Mouse (Mus musculus) limb, embryonic 15.5 days (tissue): Measurements from ENCODE around the gene Ntn5. TPM values are rescaled to one million over a fixed set of nuclear protein-coding genes. Genes with fewer than 3 reads are reported as not detected.

Experiments used
- ATAC-seq: fragments of 200-750 bp; cut with Nextera tagmentation; 2 replicates; pipeline ENCODE4 v1.8.0; 2017; ENCODE audit warnings: low read depth, moderate TSS enrichment; ENCODE audit not compliant: insufficient number of reproducible peaks, low FRiP score, low TSS enrichment
- H3K27ac ChIP-seq: fragments of 300-500 bp; sonication (generic); 2 replicates; pipeline ENCODE4 v1.5.1; 2015; ENCODE audit warnings: moderate library complexity, mild to moderate bottlenecking, inconsistent platforms
- H3K27me3 ChIP-seq: fragments of 300-500 bp; sonication (generic); 2 replicates; pipeline ENCODE4 v1.6.1; 2015; ENCODE audit warnings: inconsistent platforms
- H3K36me3 ChIP-seq: fragments of 300-500 bp; sonication (generic); 2 replicates; pipeline ENCODE4 v1.6.1; 2015; ENCODE audit warnings: inconsistent platforms
- H3K4me1 ChIP-seq: fragments of 300-500 bp; sonication (generic); 2 replicates; pipeline ENCODE4 v1.6.1; 2015; ENCODE audit warnings: inconsistent platforms
- H3K4me2 ChIP-seq: fragments of 300-500 bp; sonication (generic); 2 replicates; pipeline ENCODE4 v1.6.1; 2015; ENCODE audit warnings: mild to moderate bottlenecking, inconsistent platforms
- H3K4me3 ChIP-seq: fragments of 300-500 bp; sonication (generic); 2 replicates; pipeline ENCODE4 v1.5.1; 2015; ENCODE audit warnings: mild to moderate bottlenecking, inconsistent platforms
- H3K9ac ChIP-seq: fragments of 300-500 bp; sonication (generic); 2 replicates; pipeline ENCODE4 v1.6.1; 2015; ENCODE audit warnings: inconsistent platforms
- H3K9me3 ChIP-seq: fragments of 300-500 bp; sonication (generic); 2 replicates; pipeline ENCODE4 v1.6.1; 2016; ENCODE audit warnings: inconsistent platforms
- WGBS: fragments of 180-500 bp; shearing (Covaris S2); methylation state at CpG from one replicate; pipeline ENCODE4 v1.1.7; 2015; 5-methylcytosine and 5-hydroxymethylcytosine counted together
- polyA plus RNA-seq: library from polyadenylated mRNA; unstranded; fragments of >200 nt; fragmentation: Nextera tagmentation; extraction: Ambion mirVana; gene quantifications from 2 replicates; pipeline ENCODE4 v1.2.1, GENCODE M21; 2015

Gene Ntn5
- polyA plus RNA-seq, 1 experiment from 2014 or later = 0.50 TPM

GRCm38 (mm10) chr7:45725151-45725550 lies 41.3 kb downstream of the Ntn5 start:
- peaks cover 8% of the 10 kb centered on the region; the same call in 1 of the 2 replicates for H3K4me1 ChIP-seq
- WGBS = 96% methylated on average over 9 of the region's 9 CpGs
- no peaks in the 10 kb centered on the region for H3K27me3 ChIP-seq
- no peak overlapping the region for H3K9ac ChIP-seq
- peaks cover 76% of the 10 kb centered on the region for H3K36me3 ChIP-seq
- H3K27ac ChIP-seq = no peak overlapping the region
- H3K4me3 ChIP-seq = no peak overlapping the region
- H3K9me3 ChIP-seq = no peaks in the 10 kb centered on the region
- H3K4me2 ChIP-seq = no peak overlapping the region
- ATAC-seq = no peak

DNA sequence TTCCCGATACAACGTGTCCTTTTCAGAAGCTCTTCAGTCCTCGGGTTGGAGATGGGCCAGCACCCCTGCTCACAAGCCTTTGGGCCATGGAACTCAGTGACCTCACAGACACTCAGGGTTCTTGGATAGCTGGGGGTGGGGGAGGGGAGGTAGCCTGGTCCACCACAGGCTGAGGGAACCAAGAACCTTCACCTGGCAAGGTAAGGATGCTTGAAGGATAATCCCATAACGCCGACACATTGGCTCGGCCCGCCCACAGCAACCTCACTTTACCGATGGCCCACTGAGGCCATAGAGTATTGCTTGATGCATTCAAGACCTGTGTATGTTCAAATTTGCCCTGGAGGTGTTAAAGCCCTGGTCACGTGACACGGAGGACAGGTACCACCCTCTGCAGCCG lies 41.9 kb downstream of the Ntn5 start, which contains the start of gene Spaca4:
Spaca4 (minus strand) TSS at position 101 of the 400 bp plus-strand sequence.
- ATAC-seq = no peak
- Histone ChIP-seq H3K27me3 (no peaks in the 10 kb centered on the region), H3K36me3 (peaks cover 70% of the 10 kb centered on the region), H3K9ac (no peak within 1 kb of the TSS), H3K4me2 (no peak within 1 kb of the TSS), H3K4me1 (peaks cover 10% of the 10 kb centered on the region), H3K9me3 (no peaks in the 10 kb centered on the region), H3K27ac (no peak within 1 kb of the TSS), H3K4me3 (no peak within 1 kb of the TSS)
- 90% methylated on average over 11 of the region's 11 CpGs for WGBS

DNA sequence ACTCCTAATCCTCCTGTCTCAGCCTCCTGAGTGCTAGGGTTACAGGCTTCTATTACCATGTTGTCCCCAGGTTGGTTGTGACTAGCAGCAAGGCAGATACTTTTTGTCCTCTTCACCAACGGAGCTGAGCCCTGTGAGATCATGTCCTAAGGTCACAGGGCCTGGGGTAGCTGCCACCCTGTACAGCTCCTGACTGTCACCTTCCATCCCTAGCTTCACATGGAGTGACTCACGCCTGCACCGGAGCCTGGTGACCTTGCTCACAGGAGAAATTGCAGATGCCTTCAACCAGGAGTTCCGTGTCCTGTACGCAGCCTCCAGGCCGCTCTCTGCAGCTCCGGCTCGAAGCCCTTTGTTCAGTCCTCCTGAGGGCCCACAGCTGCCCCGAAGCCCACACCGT lies 42.6 kb downstream of the Ntn5 start:
- H3K36me3 ChIP-seq = peaks cover 63% of the 10 kb centered on the region
- ATAC-seq = no peak
- H3K27ac ChIP-seq = no peak overlapping the region
- H3K27me3 ChIP-seq = no peaks in the 10 kb centered on the region
- H3K9ac ChIP-seq = no peak overlapping the region
- peaks cover 12% of the 10 kb centered on the region for H3K4me1 ChIP-seq
- no peak overlapping the region for H3K4me2 ChIP-seq
- H3K9me3 ChIP-seq = no peaks in the 10 kb centered on the region
- no peak overlapping the region for H3K4me3 ChIP-seq
- WGBS = 92% methylated on average over 10 of the region's 10 CpGs

GRCm38 (mm10) chr7:45727625-45728024 lies 43.8 kb downstream of the Ntn5 start:
- no peak for ATAC-seq
- Histone ChIP-seq H3K4me1 (peaks cover 13% of the 10 kb centered on the region), H3K9me3 (no peaks in the 10 kb centered on the region), H3K27ac (no peak overlapping the region), H3K36me3 (peaks cover 51% of the 10 kb centered on the region), H3K27me3 (no peaks in the 10 kb centered on the region), H3K9ac (no peak overlapping the region), H3K4me2 (no peak overlapping the region), H3K4me3 (no peak overlapping the region)
- WGBS = 69% methylated on average over 3 of the region's 3 CpGs

GRCm38 (mm10) chr7:45730727-45731431 lies 47.1 kb downstream of the Ntn5 start:
- 0 out of 2 replicates have a peak overlapping the region, but pooled peaks have one; percentile 3 for H3K27ac ChIP-seq
- H3K9ac ChIP-seq = no peak overlapping the region
- no peaks in the 10 kb centered on the region for H3K9me3 ChIP-seq
- peaks cover 20% of the 10 kb centered on the region for H3K36me3 ChIP-seq
- H3K4me1 ChIP-seq = peaks cover 13% of the 10 kb centered on the region
- WGBS = 11% methylated on average over 16 of the region's 16 CpGs
- H3K27me3 ChIP-seq = no peaks in the 10 kb centered on the region
- H3K4me2 ChIP-seq = no peak overlapping the region
- ATAC-seq = no peak
- no peak overlapping the region for H3K4me3 ChIP-seq

GRCm38 (mm10) chr7:45733477-45733876 lies 49.7 kb downstream of the Ntn5 start:
- Histone ChIP-seq H3K4me1 (peaks cover 13% of the 10 kb centered on the region), H3K4me2 (no peak overlapping the region), H3K9me3 (no peaks in the 10 kb centered on the region), H3K9ac (no peak overlapping the region), H3K27me3 (no peaks in the 10 kb centered on the region), H3K27ac (no peak overlapping the region), H3K4me3 (no peak overlapping the region), H3K36me3 (peaks cover 5% of the 10 kb centered on the region; the same call in 1 of the 2 replicates)
- 73% methylated on average over 5 of the region's 5 CpGs for WGBS
- no peak for ATAC-seq

GRCm38 (mm10) chr7:45739162-45739763 lies 55.4 kb downstream of the Ntn5 start:
- no peaks in the 10 kb centered on the region for H3K9me3 ChIP-seq
- no peaks in the 10 kb centered on the region for H3K36me3 ChIP-seq
- no peak overlapping the region for H3K4me3 ChIP-seq
- WGBS = 6% methylated on average over 9 of the region's 9 CpGs
- H3K9ac ChIP-seq = no peak overlapping the region
- no peaks in the 10 kb centered on the region for H3K27me3 ChIP-seq
- peak; percentile 68; the same call in 1 of the 2 replicates for ATAC-seq
- H3K4me2 ChIP-seq = no peak overlapping the region
- no peak overlapping the region for H3K27ac ChIP-seq
- peaks cover 8% of the 10 kb centered on the region for H3K4me1 ChIP-seq

- Histone ChIP-seq H3K36me3 (no peaks in the 10 kb centered on the region), H3K4me2 (no peak overlapping the region), H3K27me3 (no peaks in the 10 kb centered on the region), H3K4me1 (peaks cover 8% of the 10 kb centered on the region), H3K9ac (no peak overlapping the region), H3K4me3 (no peak overlapping the region), H3K9me3 (no peaks in the 10 kb centered on the region), H3K27ac (no peak overlapping the region)
- no peak for ATAC-seq
- 68% methylated on average over 10 of the region's 10 CpGs for WGBS
Observed at GRCm38 (mm10) chr7:45739820-45740219, 56.0 kb downstream of the Ntn5 start.

DNA sequence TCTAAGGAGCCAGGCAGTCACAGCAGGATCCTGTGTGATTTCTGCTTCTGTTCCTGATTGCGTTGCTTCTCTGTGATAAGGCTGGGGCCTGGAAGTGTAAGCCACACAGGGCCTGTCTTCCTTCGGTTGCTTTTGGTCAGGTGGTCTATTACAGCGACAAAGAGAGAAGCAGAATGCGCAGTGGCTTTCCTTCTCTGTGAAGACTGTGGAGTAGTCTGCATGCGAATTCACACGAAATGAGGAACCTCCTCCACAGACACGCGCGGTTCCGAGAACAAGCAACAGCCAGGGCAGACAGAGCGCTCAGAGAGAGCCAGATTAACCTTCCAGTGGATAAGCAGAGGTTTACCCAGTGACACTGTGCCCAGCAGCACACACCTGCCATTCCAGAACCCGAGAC lies 57.5 kb downstream of the Ntn5 start:
- Histone ChIP-seq H3K4me2 (no peak overlapping the region), H3K9me3 (no peaks in the 10 kb centered on the region), H3K27ac (no peak overlapping the region), H3K4me1 (peaks cover 8% of the 10 kb centered on the region), H3K4me3 (no peak overlapping the region), H3K9ac (no peak overlapping the region), H3K27me3 (no peaks in the 10 kb centered on the region), H3K36me3 (no peaks in the 10 kb centered on the region)
- no peak for ATAC-seq
- 83% methylated on average over 12 of the region's 12 CpGs for WGBS

GRCm38 (mm10) chr7:45741777-45742176 lies 58.0 kb downstream of the Ntn5 start:
- Histone ChIP-seq H3K9me3 (no peaks in the 10 kb centered on the region), H3K4me1 (peaks cover 8% of the 10 kb centered on the region), H3K36me3 (no peaks in the 10 kb centered on the region), H3K27ac (no peak overlapping the region), H3K9ac (no peak overlapping the region), H3K4me3 (peak overlapping the region; percentile 36), H3K27me3 (no peaks in the 10 kb centered on the region), H3K4me2 (peak overlapping the region; percentile 48)
- no peak for ATAC-seq
- WGBS = 32% methylated on average over 11 of the region's 11 CpGs

GRCm38 (mm10) chr7:45742338-45742737 lies 58.5 kb downstream of the Ntn5 start:
- Histone ChIP-seq H3K4me2 (peak overlapping the region; percentile 48), H3K27ac (no peak overlapping the region), H3K9me3 (no peaks in the 10 kb centered on the region), H3K4me3 (peak overlapping the region; percentile 36), H3K27me3 (no peaks in the 10 kb centered on the region), H3K9ac (no peak overlapping the region), H3K4me1 (peaks cover 8% of the 10 kb centered on the region), H3K36me3 (no peaks in the 10 kb centered on the region)
- WGBS = 39% methylated on average over 19 of the region's 19 CpGs
- no peak for ATAC-seq
